Mouse (Mus musculus): ENCODE data around the gene Anp32e. TPM values are rescaled to one million over a fixed set of nuclear protein-coding genes. Genes with fewer than 3 reads are reported as not detected.

Gene Anp32e
- polyA plus RNA-seq, 1 experiment from 2014 or later: 123 TPM

Other genes with a start within 250 kb of the Anp32e start
- 1.0 TPM in 2 replicates for gene Adamtsl4, start 241.3 kb upstream of the Anp32e start, polyA plus RNA-seq (2015; fragmentation: Nextera tagmentation; extraction: Ambion mirVana)
- gene Ecm1, start 189.7 kb upstream of the Anp32e start, polyA plus RNA-seq (2015; fragmentation: Nextera tagmentation; extraction: Ambion mirVana): 11.3 and 12.3 TPM in 2 replicates
- gene Tars2, start 169.0 kb upstream of the Anp32e start, polyA plus RNA-seq (2015; fragmentation: Nextera tagmentation; extraction: Ambion mirVana): 49.2 and 51.1 TPM in 2 replicates
- gene Rprd2, start 110.4 kb upstream of the Anp32e start, polyA plus RNA-seq (2015; fragmentation: Nextera tagmentation; extraction: Ambion mirVana): 22.8 and 25.2 TPM in 2 replicates
- gene Prpf3, start 73.4 kb upstream of the Anp32e start, polyA plus RNA-seq (2015; fragmentation: Nextera tagmentation; extraction: Ambion mirVana): 40.0 and 40.6 TPM in 2 replicates
- 252 and 260 TPM in 2 replicates for gene Mrps21, start 57.7 kb upstream of the Anp32e start, polyA plus RNA-seq (2015; fragmentation: Nextera tagmentation; extraction: Ambion mirVana)
- gene Ciart, start 47.0 kb upstream of the Anp32e start, polyA plus RNA-seq (2015; fragmentation: Nextera tagmentation; extraction: Ambion mirVana): 5.0 and 5.3 TPM in 2 replicates
- 18.8 and 22.2 TPM in 2 replicates for gene BC028528, start 37.2 kb upstream of the Anp32e start, polyA plus RNA-seq (2015; fragmentation: Nextera tagmentation; extraction: Ambion mirVana)
- 34.3 and 36.1 TPM in 2 replicates for gene Aph1a, start 35.3 kb upstream of the Anp32e start, polyA plus RNA-seq (2015; fragmentation: Nextera tagmentation; extraction: Ambion mirVana)
- gene Car14, start 24.6 kb upstream of the Anp32e start, polyA plus RNA-seq (2015; fragmentation: Nextera tagmentation; extraction: Ambion mirVana): 10.6 and 11.1 TPM in 2 replicates
- 59.3 and 63.1 TPM in 2 replicates for gene Plekho1, start 66.8 kb downstream of the Anp32e start, polyA plus RNA-seq (2015; fragmentation: Nextera tagmentation; extraction: Ambion mirVana)
- 64.4 and 65.6 TPM in 2 replicates for gene Vps45, start 129.2 kb downstream of the Anp32e start, polyA plus RNA-seq (2015; fragmentation: Nextera tagmentation; extraction: Ambion mirVana)
- 7.7 and 8.2 TPM in 2 replicates for gene Otud7b, start 175.3 kb downstream of the Anp32e start, polyA plus RNA-seq (2015; fragmentation: Nextera tagmentation; extraction: Ambion mirVana)
- gene Mtmr11, start 232.8 kb downstream of the Anp32e start, polyA plus RNA-seq (2015; fragmentation: Nextera tagmentation; extraction: Ambion mirVana): 8.3 and 14.1 TPM in 2 replicates
- 138 and 147 TPM in 2 replicates for gene Sf3b4, start 243.1 kb downstream of the Anp32e start, polyA plus RNA-seq (2015; fragmentation: Nextera tagmentation; extraction: Ambion mirVana)

All from midbrain, embryonic 15.5 days (tissue).